ENCODE assay signal across 18 mouse cellular contexts in the genomic region with DNA sequence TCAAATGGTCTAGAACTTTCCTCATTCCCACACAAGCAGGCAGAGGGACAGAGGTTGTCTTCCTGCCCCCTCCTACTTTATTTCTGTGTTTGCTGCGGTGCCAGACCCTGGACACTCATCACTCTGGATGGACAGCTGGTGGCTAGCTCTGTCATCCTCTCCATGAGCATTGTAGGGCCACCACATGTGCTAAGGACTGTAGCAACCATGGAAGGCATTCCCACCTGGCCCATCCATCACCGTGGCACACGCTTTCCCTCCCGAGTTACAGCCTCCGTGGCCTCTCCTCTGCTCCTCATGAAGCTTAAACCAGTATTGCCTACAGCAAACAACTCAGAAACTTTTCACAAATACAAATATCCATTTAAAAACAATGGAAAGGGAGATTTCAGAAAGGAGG.
"Had no signal": no experiment of that assay in that cellular context is flagged by ENCODE, and none has a peak within 500 bp of the region (broad histone marks: within the 10 kb centered on the region; RNA-seq: fewer than 3 reads in every experiment).

No protein-coding gene starts in this region.

- H3K4me1 ChIP-seq: midbrain, embryonic 13.5 days; midbrain, embryonic 15.5 days had no signal

- ATAC-seq: midbrain, embryonic 13.5 days; midbrain, embryonic 15.5 days had no signal

- H3K4me2 ChIP-seq: lung, embryonic 14.5 days; midbrain, embryonic 11.5 days; midbrain, embryonic 13.5 days; midbrain, embryonic 15.5 days; neural tube, embryonic 13.5 days; neural tube, embryonic 15.5 days had no signal

- H3K36me3 ChIP-seq: midbrain, embryonic 13.5 days; midbrain, embryonic 15.5 days; neural tube, embryonic 13.5 days; neural tube, embryonic 15.5 days had no signal

- H3K4me3 ChIP-seq: midbrain, embryonic 13.5 days; midbrain, embryonic 15.5 days; neural tube, embryonic 13.5 days; neural tube, embryonic 15.5 days had no signal

- H3K9ac ChIP-seq: lung, embryonic 14.5 days; midbrain, embryonic 13.5 days; midbrain, embryonic 15.5 days; neural tube, embryonic 13.5 days; neural tube, embryonic 15.5 days had no signal

- H3K9me3 ChIP-seq: megakaryocyte, embryonic 14.5 days; midbrain, embryonic 13.5 days; midbrain, embryonic 15.5 days; neural tube, embryonic 13.5 days; neural tube, embryonic 15.5 days had no signal

- H3K27me3 ChIP-seq: midbrain, embryonic 13.5 days; midbrain, embryonic 15.5 days; neural tube, embryonic 13.5 days; neural tube, embryonic 15.5 days had no signal

- DNase-seq: lung, adult 18-20 months; lung, embryonic 14.5 days; lung, postnatal 10 days; lung, postnatal 4 days; retina, postnatal 1 day; right cerebral cortex, adult 18-20 months; right cerebral cortex, postnatal 25 days; right cerebral cortex, postnatal 4 days; spleen, adult 18-20 months; thymus, adult 18-20 months; thymus, postnatal 14 days; thymus, postnatal 36 days had no signal

- H3K27ac ChIP-seq: midbrain, embryonic 13.5 days; midbrain, embryonic 15.5 days; neural tube, embryonic 13.5 days; neural tube, embryonic 15.5 days had no signal
